Comparison of ENCODE assay signal across 49 mouse cellular contexts in the genomic region with DNA sequence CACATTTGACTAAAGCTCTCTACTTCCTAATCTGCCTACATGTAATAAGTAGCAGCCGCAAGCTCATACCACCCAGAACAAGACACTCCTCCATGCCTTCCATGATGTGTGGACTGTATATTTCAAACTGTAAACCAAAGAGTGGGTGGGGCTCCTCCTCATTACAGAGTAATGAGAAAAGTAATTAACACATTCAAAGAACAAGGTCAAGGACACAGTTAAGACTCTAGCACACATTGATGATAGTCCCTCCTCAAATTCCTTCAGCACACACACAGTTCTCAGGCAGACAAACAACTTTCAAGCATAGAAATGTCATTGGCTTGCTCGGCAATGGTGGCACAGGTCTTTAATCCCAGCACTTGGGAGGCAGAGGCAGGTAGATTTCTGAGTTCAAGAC. TPM values are rescaled to one million over a fixed set of nuclear protein-coding genes. Genes with fewer than 3 reads are reported as not detected.
"Had no signal": no experiment of that assay in that cellular context is flagged by ENCODE, and none has a peak within 500 bp of the region (broad histone marks: within the 10 kb centered on the region; RNA-seq: fewer than 3 reads in every experiment).

No protein-coding gene starts in this region.

- ATAC-seq: hindbrain, embryonic 16.5 days; hindbrain, postnatal 0 days; inflammation-experienced regulatory T-cells, adult 6 months; intestine, embryonic 15.5 days; intestine, embryonic 16.5 days; intestine, postnatal 0 days had no signal

- H3K27me3 ChIP-seq: heart, embryonic 13.5 days; heart, embryonic 15.5 days; hindbrain, embryonic 12.5 days; hindbrain, embryonic 13.5 days; hindbrain, embryonic 15.5 days; intestine, embryonic 15.5 days; kidney, embryonic 15.5 days had no signal

- H3K9ac ChIP-seq: heart, embryonic 13.5 days; heart, embryonic 15.5 days; hindbrain, embryonic 12.5 days; hindbrain, embryonic 13.5 days; hindbrain, embryonic 14.5 days; hindbrain, embryonic 15.5 days; intestine, embryonic 15.5 days; kidney, embryonic 15.5 days had no signal

- H3K4me2 ChIP-seq: heart, embryonic 13.5 days; heart, embryonic 15.5 days; hindbrain, embryonic 12.5 days; hindbrain, embryonic 13.5 days; hindbrain, embryonic 14.5 days; hindbrain, embryonic 15.5 days; intestine, embryonic 15.5 days; kidney, embryonic 15.5 days had no signal

- H3K4me1 ChIP-seq: heart, embryonic 13.5 days; heart, embryonic 15.5 days; hindbrain, embryonic 10.5 days; hindbrain, embryonic 12.5 days; hindbrain, embryonic 13.5 days; hindbrain, embryonic 15.5 days; intestine, embryonic 15.5 days; kidney, embryonic 15.5 days had no signal

- H3K4me3 ChIP-seq: heart, embryonic 13.5 days; heart, embryonic 15.5 days; hindbrain, embryonic 10.5 days; hindbrain, embryonic 12.5 days; hindbrain, embryonic 13.5 days; hindbrain, embryonic 15.5 days; intestine, embryonic 15.5 days; kidney, embryonic 15.5 days; layer of hippocampus, adult 2 months; left cerebral cortex, adult 2 months had no signal

- H3K27ac ChIP-seq: heart, embryonic 13.5 days; heart, embryonic 15.5 days; hindbrain, embryonic 10.5 days; hindbrain, embryonic 12.5 days; hindbrain, embryonic 13.5 days; hindbrain, embryonic 14.5 days; hindbrain, embryonic 15.5 days; hindbrain, postnatal 0 days; intestine, embryonic 15.5 days; kidney, embryonic 15.5 days; kidney, postnatal 0 days; layer of hippocampus, adult 2 months; left cerebral cortex, adult 2 months had no signal

- H3K9me3 ChIP-seq: heart, embryonic 13.5 days; heart, embryonic 15.5 days; hindbrain, embryonic 10.5 days; hindbrain, embryonic 12.5 days; hindbrain, embryonic 13.5 days; hindbrain, embryonic 15.5 days; intestine, embryonic 15.5 days; kidney, embryonic 15.5 days had no signal

- H3K36me3 ChIP-seq: heart, embryonic 13.5 days; heart, embryonic 15.5 days; hindbrain, embryonic 10.5 days; hindbrain, embryonic 12.5 days; hindbrain, embryonic 13.5 days; hindbrain, embryonic 15.5 days; intestine, embryonic 15.5 days; kidney, embryonic 15.5 days had no signal

- DNase-seq: heart, postnatal 10 days; heart, postnatal 14 days; heart, postnatal 36 days; heart, postnatal 4 days; kidney, adult 11 months; kidney, adult 18-20 months; kidney, adult 2 months; kidney, adult 8-10 months; kidney, adult 9 months; kidney, postnatal 10 days; kidney, postnatal 14 days; kidney, postnatal 25 days; kidney, postnatal 36 days; kidney, postnatal 4 days; layer of hippocampus, adult 9-11 months; layer of hippocampus, postnatal 36 days had no signal

RNA-seq across cellular contexts. Expression of a gene that starts 8.4 kb away (rescaled TPM):
- total RNA-seq: heart, postnatal 10 days; heart, postnatal 14 days; heart, postnatal 25 days; heart, postnatal 36 days; heart, postnatal 4 days; hematopoietic stem cell, adult 5-6 weeks; hindbrain, postnatal 0 days; layer of hippocampus, adult 18-20 months; layer of hippocampus, adult 2 months; layer of hippocampus, postnatal 10 days; layer of hippocampus, postnatal 14 days; layer of hippocampus, postnatal 25 days; layer of hippocampus, postnatal 36 days; left cerebral cortex, adult 18-20 months; left cerebral cortex, adult 2 months had no signal
- polyA plus RNA-seq: heart, embryonic 14.5 days; heart, embryonic 15.5 days; heart, embryonic 16.5 days; heart, postnatal 0 days; hindbrain, embryonic 10.5 days; hindbrain, embryonic 11.5 days; hindbrain, embryonic 12.5 days; hindbrain, embryonic 14.5 days; hindbrain, embryonic 15.5 days; hindbrain, postnatal 0 days; intestine, postnatal 0 days; kidney, adult 2 months; kidney, embryonic 14.5 days; kidney, embryonic 16.5 days; kidney, postnatal 0 days; large intestine, adult 2 months had no signal

RNA-seq across cellular contexts. Expression of a gene that starts 32.2 kb away (rescaled TPM):
- total RNA-seq: heart, postnatal 10 days; heart, postnatal 14 days; heart, postnatal 25 days; heart, postnatal 36 days; heart, postnatal 4 days; hematopoietic stem cell, adult 5-6 weeks; hindbrain, postnatal 0 days; layer of hippocampus, adult 18-20 months; layer of hippocampus, adult 2 months; layer of hippocampus, adult 8-10 months; layer of hippocampus, postnatal 10 days; layer of hippocampus, postnatal 14 days; layer of hippocampus, postnatal 25 days; layer of hippocampus, postnatal 36 days; left cerebral cortex, adult 18-20 months; left cerebral cortex, adult 2 months; left cerebral cortex, adult 8-10 months had no signal
- polyA plus RNA-seq: heart, embryonic 13.5 days; heart, embryonic 14.5 days; heart, embryonic 15.5 days; heart, embryonic 16.5 days; heart, postnatal 0 days; hindbrain, embryonic 10.5 days; hindbrain, embryonic 11.5 days; hindbrain, embryonic 12.5 days; hindbrain, embryonic 13.5 days; hindbrain, embryonic 14.5 days; hindbrain, embryonic 15.5 days; hindbrain, embryonic 16.5 days; kidney, adult 2 months; kidney, embryonic 14.5 days; kidney, embryonic 16.5 days; large intestine, adult 2 months had no signal
